Mouse (Mus musculus): ENCODE results near the gene Prickle3.

The Prickle3 gene

GRCm38 (mm10) chrX:7657221-7657639, at the start of gene Prickle3:
Prickle3 (plus strand) TSS chrX:7657260.
- peak in 1 of 2 experiments; percentile 29 for DNase-seq (ENCODE audit: low spot score in 2 of 2)

DNA sequence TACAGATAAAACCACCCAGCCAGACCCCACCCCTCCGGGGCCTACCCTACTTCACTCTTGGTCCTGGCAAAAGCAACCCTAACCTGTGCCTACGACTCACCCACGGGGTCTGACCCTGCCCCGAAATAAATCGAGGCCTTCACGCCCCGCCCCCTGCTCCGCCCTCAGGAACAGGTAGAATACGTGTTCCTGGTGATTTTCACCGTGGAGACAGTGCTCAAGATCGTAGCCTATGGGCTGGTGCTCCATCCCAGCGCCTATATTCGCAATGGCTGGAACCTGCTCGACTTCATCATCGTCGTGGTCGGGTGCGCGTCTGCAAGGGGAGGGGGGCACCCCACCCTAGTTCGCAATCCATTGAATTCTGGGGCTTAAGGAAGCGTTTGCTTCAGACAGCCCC, 47.0 kb upstream of the Prickle3 start:
- DNase-seq (ENCODE audit: low spot score in 2 of 2), result no peak

GRCm38 (mm10) chrX:7610536-7611258, 46.4 kb upstream of the Prickle3 start:
- no peak for DNase-seq (ENCODE audit: low spot score in 2 of 2)

GRCm38 (mm10) chrX:7617889-7618551, 39.0 kb upstream of the Prickle3 start:
- no peak for DNase-seq (ENCODE audit: low spot score in 2 of 2)

- DNase-seq (ENCODE audit: low spot score in 2 of 2), result no peak
Observed at GRCm38 (mm10) chrX:7632560-7632959, 24.5 kb upstream of the Prickle3 start.

DNA sequence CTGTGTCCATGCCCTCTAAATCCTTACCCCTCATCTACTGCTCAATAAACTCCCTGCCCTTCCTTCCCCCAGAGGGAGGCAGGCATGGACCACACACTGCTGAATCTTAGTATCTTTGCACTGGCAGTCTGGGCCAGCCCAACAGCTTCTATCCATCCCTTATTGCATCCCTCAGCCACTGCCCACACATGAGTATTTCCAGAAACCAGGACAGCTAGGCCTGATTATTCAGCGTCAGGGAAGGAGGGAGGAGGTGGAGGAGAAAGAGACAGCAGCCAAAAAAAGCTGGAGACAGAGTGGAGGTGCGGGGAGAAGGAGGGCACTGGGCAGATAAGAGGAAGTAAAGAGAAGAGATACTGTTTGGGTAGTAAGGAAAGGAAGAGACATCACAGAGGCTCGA, 22.0 kb upstream of the Prickle3 start:
- DNase-seq (ENCODE audit: low spot score in 2 of 2), result no peak

DNA sequence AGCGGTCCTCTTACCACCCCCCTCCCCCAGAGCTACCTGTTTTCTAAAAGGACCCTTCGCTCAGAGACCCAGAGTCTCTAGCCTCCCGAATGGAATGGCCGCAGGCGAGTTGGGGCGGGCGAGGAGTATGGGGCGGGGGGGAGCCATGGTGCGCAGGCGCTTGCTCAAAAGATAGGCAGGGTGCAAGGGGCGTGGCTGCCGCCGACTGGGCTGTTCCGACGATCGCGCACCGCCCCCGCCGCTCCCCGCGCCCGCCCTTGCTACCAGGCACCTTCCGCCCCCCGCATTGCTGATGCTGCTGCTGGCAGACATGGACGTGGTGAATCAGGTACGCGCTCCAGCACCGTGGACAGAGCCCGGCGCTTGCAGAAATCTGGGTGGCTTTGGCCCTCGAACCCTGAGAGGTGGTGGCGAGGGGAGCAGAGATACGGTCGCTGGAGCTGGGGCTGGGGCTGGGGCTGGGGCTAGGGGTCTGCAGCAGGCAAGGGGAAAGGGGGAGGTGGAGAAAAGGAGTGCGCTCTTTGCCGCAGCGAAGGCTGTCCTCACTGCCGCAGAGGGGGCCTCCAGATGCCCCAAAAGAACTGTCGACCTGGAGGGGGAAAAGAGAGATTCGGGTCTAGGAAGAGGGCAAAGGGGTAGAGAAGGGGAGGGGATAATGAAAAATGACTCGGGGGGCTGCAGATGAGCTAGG, 18.5 kb upstream of the Prickle3 start, which contains the start of gene Syp:
Gene Syp, plus strand, starts transcription at position 71 of the 691 bp plus-strand sequence.
- peak; percentile 63 to 70 for DNase-seq (ENCODE audit: low spot score in 2 of 2)

GRCm38 (mm10) chrX:7639536-7640325, 17.3 kb upstream of the Prickle3 start:
- no peak for DNase-seq (ENCODE audit: low spot score in 2 of 2)

GRCm38 (mm10) chrX:7640785-7641184, 16.3 kb upstream of the Prickle3 start:
- no peak for DNase-seq (ENCODE audit: low spot score in 2 of 2)

GRCm38 (mm10) chrX:7645349-7645748, 11.7 kb upstream of the Prickle3 start:
- peak; percentile 46 to 84 for DNase-seq (ENCODE audit: low spot score in 2 of 2)

DNA sequence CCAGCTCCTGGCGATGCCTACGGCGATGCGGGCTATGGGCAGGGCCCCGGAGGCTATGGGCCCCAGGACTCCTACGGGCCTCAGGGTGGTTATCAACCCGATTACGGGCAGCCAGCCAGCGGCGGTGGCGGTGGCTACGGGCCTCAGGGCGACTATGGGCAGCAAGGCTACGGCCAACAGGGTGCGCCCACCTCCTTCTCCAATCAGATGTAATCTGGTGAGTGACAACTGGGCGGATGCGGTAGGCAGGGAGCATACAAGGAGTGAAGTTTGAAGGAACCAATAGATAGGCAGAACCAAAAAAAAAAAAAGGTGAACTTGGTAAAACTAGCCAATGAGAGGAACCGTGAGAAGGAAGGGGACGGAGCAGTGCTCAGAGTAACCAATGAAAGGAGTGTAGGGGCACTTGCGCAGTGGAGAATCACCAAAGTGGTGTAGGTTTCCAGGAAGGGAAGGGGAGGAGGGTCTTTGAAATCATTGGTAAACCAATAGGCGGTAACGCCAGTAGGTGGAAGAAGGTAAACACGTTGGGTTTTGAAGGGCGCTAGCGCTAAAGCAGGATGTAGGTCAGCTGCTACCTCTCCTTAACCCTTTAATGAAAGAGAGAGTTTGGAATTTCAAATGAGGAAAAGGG, 8.3 kb upstream of the Prickle3 start:
- DNase-seq (ENCODE audit: low spot score in 2 of 2), result peak; percentile 69 to 74

- DNase-seq (ENCODE audit: low spot score in 2 of 2), result peak in 1 of 2 experiments; percentile 38
Observed at GRCm38 (mm10) chrX:7658031-7658784, 1.1 kb downstream of the Prickle3 start.

- DNase-seq (ENCODE audit: low spot score in 2 of 2), result no peak
Observed at GRCm38 (mm10) chrX:7658785-7659589, 1.9 kb downstream of the Prickle3 start.

DNA sequence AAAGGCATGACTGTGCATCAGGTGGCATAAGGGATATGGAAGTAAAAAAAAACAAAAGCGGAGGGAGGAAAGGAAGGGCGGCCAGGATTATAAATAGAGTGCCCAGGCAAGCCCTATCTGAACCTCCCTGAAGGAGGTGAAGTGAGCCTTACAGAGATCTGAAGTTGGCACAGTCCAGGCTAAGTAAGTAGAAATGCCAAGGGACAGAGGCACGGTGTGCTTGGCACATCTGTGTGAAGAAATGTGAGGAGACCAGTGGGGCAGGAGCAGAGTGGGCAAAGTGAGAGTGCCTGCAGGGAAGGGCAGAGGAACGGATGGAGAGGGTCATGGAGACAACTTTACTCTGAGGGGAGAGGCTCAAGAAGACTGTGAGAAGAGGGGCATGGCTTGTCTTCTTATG, 4.0 kb downstream of the Prickle3 start:
- DNase-seq (ENCODE audit: low spot score in 2 of 2), result no peak

DNA sequence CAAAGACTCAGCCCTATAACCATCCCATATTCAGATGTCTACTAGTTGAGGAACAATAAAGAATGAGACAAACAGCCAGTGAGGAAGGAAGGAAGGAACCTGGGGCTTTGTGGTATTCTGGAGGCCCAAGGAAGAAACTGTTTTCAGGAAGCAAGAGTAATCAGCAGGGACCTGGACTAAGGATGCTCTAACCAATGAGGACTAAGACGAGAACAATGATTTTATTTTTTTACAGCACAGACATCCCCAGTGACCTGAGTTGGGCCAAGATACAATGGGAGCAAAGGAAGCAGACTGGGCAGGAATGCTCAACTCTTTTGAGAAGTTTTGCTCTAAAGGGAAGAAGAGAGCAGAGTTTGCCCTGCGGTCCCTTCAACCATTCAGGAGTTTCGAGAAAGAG, 5.9 kb downstream of the Prickle3 start:
- no peak for DNase-seq (ENCODE audit: low spot score in 2 of 2)

- DNase-seq (ENCODE audit: low spot score in 2 of 2), result no peak
Observed at GRCm38 (mm10) chrX:7664791-7665190, 7.7 kb downstream of the Prickle3 start.

GRCm38 (mm10) chrX:7665739-7666502, 8.9 kb downstream of the Prickle3 start:
- no peak for DNase-seq (ENCODE audit: low spot score in 2 of 2)

GRCm38 (mm10) chrX:7670390-7670881, 13.4 kb downstream of the Prickle3 start:
- DNase-seq (ENCODE audit: low spot score in 2 of 2), result peak in 1 of 2 experiments; percentile 60

Data from urinary bladder, postnatal 4 days (tissue).